Mouse (Mus musculus): ENCODE results near the gene Clec1a. TPM values are rescaled to one million over a fixed set of nuclear protein-coding genes. Genes with fewer than 3 reads are reported as not detected.

The Clec1a gene
- polyA plus RNA-seq, 1 experiment from 2014 or later = 10.6 TPM

GRCm38 (mm10) chr6:129396997-129397396 is 54.8 kb downstream of the Clec1a start, which contains the start of gene Clec1b:
Gene Clec1b, plus strand, starts transcription at chr6:129397297.
- TF ChIP-seq CTCF (IDR thresholded peaks at IDR 0.05; ENCODE audit: low read depth) = no peak
- WGBS = 66% methylated on average over 8 of the region's 8 CpGs
- ATAC-seq (replicated peaks; ENCODE audit: low FRiP score, low read depth) = no peak

GRCm38 (mm10) chr6:129393732-129394131 is 58.1 kb downstream of the Clec1a start:
- ATAC-seq (replicated peaks; ENCODE audit: low FRiP score, low read depth) (peak; percentile 66), DNase-seq (ENCODE audit: low spot score) (no peak)
- Histone ChIP-seq H3K27ac (no peak overlapping the region), H3K4me1 (replicated peaks; ENCODE audit: insufficient read depth, low read length) (no peaks in the 10 kb centered on the region; the same call in 1 of the 2 replicates), H3K4me2 (ENCODE audit: low read length) (no peak overlapping the region), H3K27me3 (ENCODE audit: insufficient read depth, low read length) (no peaks in the 10 kb centered on the region), H3K36me3 (ENCODE audit: insufficient read depth, low read length) (no peaks in the 10 kb centered on the region), H3K9ac (ENCODE audit: low read depth, low read length) (no peak overlapping the region), H3K9me3 (replicated peaks; ENCODE audit: low read length) (no peaks in the 10 kb centered on the region), H3K4me3 (replicated peaks; ENCODE audit: low read depth, low read length) (no peak overlapping the region)
- TF ChIP-seq CTCF (IDR thresholded peaks at IDR 0.05; ENCODE audit: low read depth) = no peak
- 72% methylated on average over 6 of the region's 6 CpGs for WGBS

More at GRCm38 (mm10) chr6:129396997-129397396, 54.8 kb downstream of the Clec1a start, which contains the start of gene Clec1b:
- Histone ChIP-seq H3K4me2 (ENCODE audit: low read length) (no peak within 1 kb of the TSS), H3K27ac (peak within 1 kb of the TSS; percentile 15; the same call in 1 of the 2 replicates), H3K9ac (ENCODE audit: low read depth, low read length) (no peak within 1 kb of the TSS), H3K9me3 (replicated peaks; ENCODE audit: low read length) (no peaks in the 10 kb centered on the region), H3K36me3 (ENCODE audit: insufficient read depth, low read length) (no peaks in the 10 kb centered on the region), H3K4me1 (replicated peaks; ENCODE audit: insufficient read depth, low read length) (no peaks in the 10 kb centered on the region; the same call in 1 of the 2 replicates), H3K4me3 (replicated peaks; ENCODE audit: low read depth, low read length) (no peak within 1 kb of the TSS), H3K27me3 (ENCODE audit: insufficient read depth, low read length) (no peaks in the 10 kb centered on the region)
- no peak for DNase-seq (ENCODE audit: low spot score)

GRCm38 (mm10) chr6:129393087-129393720 is 58.6 kb downstream of the Clec1a start:
- no peaks in the 10 kb centered on the region for H3K36me3 ChIP-seq (ENCODE audit: insufficient read depth, low read length)
- no peaks in the 10 kb centered on the region for H3K27me3 ChIP-seq (ENCODE audit: insufficient read depth, low read length)
- no peaks in the 10 kb centered on the region; the same call in 1 of the 2 replicates for H3K4me1 ChIP-seq (replicated peaks; ENCODE audit: insufficient read depth, low read length)
- peak; percentile 92 for TF ChIP-seq CTCF (IDR thresholded peaks at IDR 0.05; ENCODE audit: low read depth)
- H3K9ac ChIP-seq (ENCODE audit: low read depth, low read length) = no peak overlapping the region
- H3K4me3 ChIP-seq (replicated peaks; ENCODE audit: low read depth, low read length) = no peak overlapping the region
- ATAC-seq (replicated peaks; ENCODE audit: low FRiP score, low read depth) (no peak), DNase-seq (ENCODE audit: low spot score) (peak; percentile 81)
- no peak overlapping the region for H3K4me2 ChIP-seq (ENCODE audit: low read length)
- H3K27ac ChIP-seq = no peak overlapping the region
- H3K9me3 ChIP-seq (replicated peaks; ENCODE audit: low read length) = no peaks in the 10 kb centered on the region
- 21% methylated on average over 2 of the region's 2 CpGs for WGBS

- no peak for TF ChIP-seq CTCF (IDR thresholded peaks at IDR 0.05; ENCODE audit: low read depth)
- no peaks in the 10 kb centered on the region for H3K9me3 ChIP-seq (replicated peaks; ENCODE audit: low read length)
- no peak within 1 kb of the TSS for H3K4me2 ChIP-seq (ENCODE audit: low read length)
- no peak within 1 kb of the TSS for H3K4me3 ChIP-seq (replicated peaks; ENCODE audit: low read depth, low read length)
- no peak within 1 kb of the TSS for H3K27ac ChIP-seq
- H3K36me3 ChIP-seq (ENCODE audit: insufficient read depth, low read length) = no peaks in the 10 kb centered on the region
- ATAC-seq (replicated peaks; ENCODE audit: low FRiP score, low read depth) = no peak
- 92% methylated on average over 2 of the region's 2 CpGs for whole genome bisulfite sequencing
- no peaks in the 10 kb centered on the region for H3K27me3 ChIP-seq (ENCODE audit: insufficient read depth, low read length)
- H3K4me1 ChIP-seq (replicated peaks; ENCODE audit: insufficient read depth, low read length) = no peaks in the 10 kb centered on the region
- no peak within 1 kb of the TSS for H3K9ac ChIP-seq (ENCODE audit: low read depth, low read length)
- no peak for DNase-seq (ENCODE audit: low spot score)
Observed at GRCm38 (mm10) chr6:129385774-129386173, 66.0 kb downstream of the Clec1a start, which contains the start of gene Clec12b. Gene Clec12b, minus strand, starts transcription at chr6:129385874.

- 79% methylated on average over 4 of the region's 4 CpGs for WGBS
- H3K36me3 ChIP-seq (ENCODE audit: insufficient read depth, low read length) = no peaks in the 10 kb centered on the region
- no peak overlapping the region for H3K4me3 ChIP-seq (replicated peaks; ENCODE audit: low read depth, low read length)
- no peaks in the 10 kb centered on the region for H3K9me3 ChIP-seq (replicated peaks; ENCODE audit: low read length)
- no peak overlapping the region for H3K9ac ChIP-seq (ENCODE audit: low read depth, low read length)
- ATAC-seq (replicated peaks; ENCODE audit: low FRiP score, low read depth) (no peak), DNase-seq (ENCODE audit: low spot score) (no peak)
- H3K4me2 ChIP-seq (ENCODE audit: low read length) = no peak overlapping the region
- no peaks in the 10 kb centered on the region for H3K27me3 ChIP-seq (ENCODE audit: insufficient read depth, low read length)
- H3K4me1 ChIP-seq (replicated peaks; ENCODE audit: insufficient read depth, low read length) = no peaks in the 10 kb centered on the region
- no peak overlapping the region for H3K27ac ChIP-seq
- no peak for TF ChIP-seq CTCF (IDR thresholded peaks at IDR 0.05; ENCODE audit: low read depth)
Observed at GRCm38 (mm10) chr6:129385000-129385399, 66.8 kb downstream of the Clec1a start.

- Histone ChIP-seq H3K4me1 (replicated peaks; ENCODE audit: insufficient read depth, low read length) (no peaks in the 10 kb centered on the region), H3K9me3 (replicated peaks; ENCODE audit: low read length) (no peaks in the 10 kb centered on the region), H3K9ac (ENCODE audit: low read depth, low read length) (no peak overlapping the region), H3K36me3 (ENCODE audit: insufficient read depth, low read length) (no peaks in the 10 kb centered on the region), H3K27ac (no peak overlapping the region), H3K4me3 (replicated peaks; ENCODE audit: low read depth, low read length) (no peak overlapping the region), H3K27me3 (ENCODE audit: insufficient read depth, low read length) (no peaks in the 10 kb centered on the region), H3K4me2 (ENCODE audit: low read length) (no peak overlapping the region)
- ATAC-seq (replicated peaks; ENCODE audit: low FRiP score, low read depth) (no peak), DNase-seq (ENCODE audit: low spot score) (no peak)
- 63% methylated on average over 3 of the region's 3 CpGs for WGBS
- no peak for TF ChIP-seq CTCF (IDR thresholded peaks at IDR 0.05; ENCODE audit: low read depth)
Observed at GRCm38 (mm10) chr6:129383466-129383865, 68.3 kb downstream of the Clec1a start.

Data from kidney, postnatal 0 days (tissue).